Mouse (Mus musculus) frontal cortex, postnatal 14 days (tissue): ENCODE measurements around the gene Gm5800.
"Not testable (repeated sequence)": the region's sequence is repeated elsewhere in the genome, so short reads cannot be mapped to it uniquely, and the experiment has no call there.

Experiments used
- DNase-seq, 2 experiments: peaks; one replicate each; pipeline ENCODE4 v3.0.0; 2022; ENCODE audit warnings: low spot score in 2 of 2

Gm5800 gene

GRCm38 (mm10) chr14:51717083-51717482 is at the start of gene Gm5800:
Gene Gm5800, minus strand, starts transcription at chr14:51717183.
- no peak for DNase-seq

GRCm38 (mm10) chr14:51755944-51756343 is 39.0 kb upstream of the Gm5800 start:
- no peak for DNase-seq

GRCm38 (mm10) chr14:51740347-51741170 is 23.6 kb upstream of the Gm5800 start:
- DNase-seq = no peak

- no peak for DNase-seq
Measured at GRCm38 (mm10) chr14:51739150-51739993, 22.4 kb upstream of the Gm5800 start.

GRCm38 (mm10) chr14:51738411-51739149 is 21.6 kb upstream of the Gm5800 start:
- peak; percentile 18 to 31 for DNase-seq

- no peak for DNase-seq
Measured at GRCm38 (mm10) chr14:51737967-51738366, 21.0 kb upstream of the Gm5800 start.

GRCm38 (mm10) chr14:51695368-51695767 is 21.6 kb downstream of the Gm5800 start, which contains the start of gene Gm17079:
Gene Gm17079, minus strand, starts transcription at chr14:51695468.
- not testable (repeated sequence) for DNase-seq

GRCm38 (mm10) chr14:51677269-51677668 is 39.7 kb downstream of the Gm5800 start:
- DNase-seq = no peak
